ENCODE assay signal across 9 mouse cellular contexts in the genomic region with DNA sequence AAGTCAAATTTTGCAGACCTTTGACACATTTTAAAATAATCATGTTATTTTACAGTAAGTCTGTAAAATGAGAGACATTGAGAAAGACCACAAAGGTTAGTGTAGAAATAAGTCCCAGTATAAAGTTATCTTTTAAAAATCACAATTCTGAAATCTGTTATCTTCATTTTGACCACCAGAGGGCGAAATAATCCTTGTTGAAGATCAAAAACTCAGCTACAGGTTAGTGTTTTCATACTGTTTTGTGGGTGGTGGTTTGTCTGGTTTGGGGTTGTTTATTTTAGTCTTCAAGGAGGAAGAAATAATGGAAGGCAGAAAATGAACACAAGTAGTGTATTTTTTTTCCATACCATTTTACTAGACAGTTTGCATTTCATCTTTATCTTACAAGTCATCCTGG.
A peak's percentile ranks its signal among the peaks of the same experiment; 100 is the strongest.
DNase-seq lines count a peak whose midpoint lies in the region; ATAC-seq and TF ChIP-seq lines count a peak whose summit lies in the region.
"Had no signal": no experiment of that assay in that cellular context is flagged by ENCODE, and none has a peak within 500 bp of the region (broad histone marks: within the 10 kb centered on the region; RNA-seq: fewer than 3 reads in every experiment).

No protein-coding gene starts in this region.

- DNase-seq in 416B (ENCODE audit: low read depth) (peak; percentile 66), MN1 (ENCODE audit: low spot score) (peak; percentile 30)
- DNase-seq in right cerebral cortex, postnatal 4 days, result no peak
- DNase-seq: adrenal gland, adult 8-10 months had no signal

- no peaks in the 10 kb centered on the region for H3K36me3 ChIP-seq in intestine, postnatal 0 days (ENCODE audit: control insufficient read depth, insufficient read depth)
- H3K36me3 ChIP-seq in intestine, embryonic 15.5 days, result no peaks in the 10 kb centered on the region
- H3K36me3 ChIP-seq in heart, embryonic 12.5 days, result no peaks in the 10 kb centered on the region

- H3K27me3 ChIP-seq in intestine, postnatal 0 days (replicated peaks; ENCODE audit: control insufficient read depth, insufficient read depth, low read length), result no peaks in the 10 kb centered on the region
- no peaks in the 10 kb centered on the region for H3K27me3 ChIP-seq in intestine, embryonic 15.5 days (replicated peaks)
- no peaks in the 10 kb centered on the region for H3K27me3 ChIP-seq in heart, embryonic 12.5 days (replicated peaks)

- no peak for ATAC-seq in intestine, postnatal 0 days
- no peak for ATAC-seq in intestine, embryonic 15.5 days
- 0 out of 2 replicates have a peak, but pooled peaks have one; percentile 46 for ATAC-seq in granulocyte monocyte progenitor cell, adult 5-6 weeks (replicated peaks; ENCODE audit: poor library complexity, severe bottlenecking)
- no peak for ATAC-seq in erythroblast, adult 5-6 weeks (replicated peaks; ENCODE audit: low FRiP score, poor library complexity, severe bottlenecking)
- ATAC-seq in heart, embryonic 12.5 days (ENCODE audit: insufficient number of reproducible peaks, low FRiP score), result no peak

- no peak overlapping the region for H3K4me2 ChIP-seq in intestine, postnatal 0 days (replicated peaks; ENCODE audit: low read depth)
- no peak overlapping the region for H3K4me2 ChIP-seq in intestine, embryonic 15.5 days (replicated peaks)
- no peak overlapping the region for H3K4me2 ChIP-seq in heart, embryonic 12.5 days

- no peak overlapping the region for H3K4me3 ChIP-seq in intestine, postnatal 0 days (ENCODE audit: low read depth, low read length)
- no peak overlapping the region for H3K4me3 ChIP-seq in intestine, embryonic 15.5 days (replicated peaks)
- H3K4me3 ChIP-seq in heart, embryonic 12.5 days, result no peak overlapping the region

- TF ChIP-seq CTCF in intestine, postnatal 0 days (IDR thresholded peaks at IDR 0.05; ENCODE audit: low read depth), result peak; percentile 73

- H3K9ac ChIP-seq in intestine, postnatal 0 days (ENCODE audit: low read depth, low read length), result no peak overlapping the region
- no peak overlapping the region for H3K9ac ChIP-seq in intestine, embryonic 15.5 days
- no peak overlapping the region for H3K9ac ChIP-seq in heart, embryonic 12.5 days

- no peaks in the 10 kb centered on the region for H3K4me1 ChIP-seq in intestine, postnatal 0 days (replicated peaks; ENCODE audit: control insufficient read depth, insufficient read depth, low read length)
- H3K4me1 ChIP-seq in intestine, embryonic 15.5 days (replicated peaks), result no peaks in the 10 kb centered on the region
- H3K4me1 ChIP-seq in heart, embryonic 12.5 days (replicated peaks), result no peaks in the 10 kb centered on the region

- H3K27ac ChIP-seq in intestine, postnatal 0 days (ENCODE audit: low read depth, low read length), result no peak overlapping the region
- no peak overlapping the region for H3K27ac ChIP-seq in intestine, embryonic 15.5 days
- H3K27ac ChIP-seq in heart, embryonic 12.5 days (ENCODE audit: poor library complexity, severe bottlenecking), result no peak overlapping the region

- WGBS in intestine, postnatal 0 days, result 0% methylated on average over 1 of the region's 1 CpGs
- WGBS in intestine, embryonic 15.5 days, result 0% methylated on average over 1 of the region's 1 CpGs
- 0% methylated on average over 1 of the region's 1 CpGs for WGBS in heart, embryonic 12.5 days

- no peaks in the 10 kb centered on the region for H3K9me3 ChIP-seq in intestine, postnatal 0 days (ENCODE audit: control insufficient read depth)
- H3K9me3 ChIP-seq in intestine, embryonic 15.5 days, result no peaks in the 10 kb centered on the region
- H3K9me3 ChIP-seq in heart, embryonic 12.5 days (replicated peaks), result no peaks in the 10 kb centered on the region; the same call in 1 of the 2 replicates
